Mouse (Mus musculus): ENCODE data around the gene Akap13. TPM values are rescaled to one million over a fixed set of nuclear protein-coding genes. Genes with fewer than 3 reads are reported as not detected.

Gene Akap13
- polyA plus RNA-seq, 1 experiment from 2014 or later, result 66.3 TPM

DNA sequence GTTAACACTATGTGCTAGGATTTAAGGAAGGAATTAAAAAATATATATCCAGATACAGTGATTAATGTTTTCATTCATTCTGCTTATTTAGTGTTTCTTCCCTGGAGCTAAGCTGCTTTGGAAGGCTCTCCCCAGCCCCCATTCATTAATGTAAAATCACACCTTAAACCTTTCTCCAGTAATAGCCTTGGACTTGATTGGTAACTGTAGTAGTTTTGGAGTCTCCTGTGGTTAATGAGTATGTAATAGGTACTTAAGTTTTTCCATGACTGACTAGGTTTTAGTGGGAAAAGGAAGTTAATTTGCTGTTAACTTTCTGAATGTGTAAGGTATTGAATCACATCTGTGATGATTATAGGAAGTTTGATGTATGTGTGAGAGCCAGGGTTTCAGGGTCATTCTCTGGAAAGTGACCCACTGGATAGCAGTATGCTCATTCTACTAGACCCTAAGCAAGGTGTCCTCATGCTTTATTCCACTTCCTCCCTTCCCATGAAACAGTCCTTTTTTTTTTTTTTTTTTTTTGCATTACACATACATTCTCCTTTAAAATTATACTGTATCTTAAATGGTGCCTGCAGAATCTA, 19.3 kb downstream of the Akap13 start:
- peaks cover 34% of the 10 kb centered on the region; the same call in 1 of the 2 replicates for H3K79me2 ChIP-seq (ENCODE audit: inconsistent target)
- H3K27ac ChIP-seq, result no peak overlapping the region
- no peak overlapping the region for H3K4me3 ChIP-seq (ENCODE audit: inconsistent target)
- H3K36me3 ChIP-seq (ENCODE audit: inconsistent target), result no peaks in the 10 kb centered on the region

DNA sequence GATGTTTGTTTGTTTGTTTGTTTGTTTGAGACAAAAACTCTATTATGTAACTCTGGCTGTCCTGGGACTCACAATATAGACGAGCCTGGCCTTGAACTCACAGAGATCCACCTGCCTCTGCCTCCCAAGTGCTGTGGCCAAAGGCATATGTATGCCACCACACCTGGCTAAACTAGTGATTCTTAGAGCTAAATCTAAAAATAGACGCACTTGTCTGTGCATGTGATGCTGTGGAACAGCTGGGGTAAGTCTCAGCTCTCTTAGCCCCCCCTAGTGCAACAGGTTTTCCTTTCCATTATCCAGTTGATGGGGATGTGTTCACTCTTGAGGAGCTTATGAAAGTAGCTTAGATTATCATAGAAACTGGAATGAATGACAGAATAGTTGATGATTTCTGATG, 22.7 kb downstream of the Akap13 start:
- 86% methylated on average over 2 of the region's 2 CpGs for WGBS (ENCODE audit: missing documents)
- Histone ChIP-seq H3K36me3 (ENCODE audit: inconsistent target) (no peaks in the 10 kb centered on the region), H3K4me3 (ENCODE audit: inconsistent target) (no peak overlapping the region), H3K79me2 (ENCODE audit: inconsistent target) (peaks cover 16% of the 10 kb centered on the region; the same call in 1 of the 2 replicates), H3K27ac (no peak overlapping the region)

DNA sequence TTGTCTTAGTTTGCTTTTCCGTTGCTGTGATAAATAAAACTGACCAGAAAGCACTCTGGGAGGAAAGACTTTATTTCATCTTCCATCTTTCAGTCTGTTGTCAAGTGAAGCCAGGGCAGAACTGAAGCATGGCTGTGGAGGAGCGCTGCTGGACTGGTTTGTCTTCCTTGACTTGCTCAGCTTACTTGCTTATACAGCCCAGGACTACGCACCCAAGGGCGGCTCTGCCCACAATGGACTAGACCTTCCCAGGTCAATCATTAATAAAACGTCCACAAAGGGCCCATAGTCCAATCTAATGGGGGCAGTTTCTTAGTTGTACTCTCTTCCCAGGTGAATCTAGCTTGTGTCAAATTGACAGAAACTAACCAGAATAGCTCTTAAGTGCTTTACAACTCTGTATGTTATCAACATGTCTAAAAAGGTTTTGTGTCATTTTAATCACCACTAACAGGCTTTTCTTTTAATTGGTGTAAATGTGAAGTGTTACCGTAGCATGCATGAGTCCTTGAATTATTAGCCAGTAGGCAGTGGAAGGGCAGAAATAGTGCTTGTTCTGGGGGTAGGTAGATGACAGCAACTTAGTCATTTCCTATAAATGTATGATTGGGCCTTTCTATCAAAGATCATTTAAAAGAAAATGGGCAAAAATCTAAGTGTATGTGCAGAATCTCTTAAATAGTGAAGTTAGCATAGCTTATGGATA, 25.5 kb downstream of the Akap13 start:
- Histone ChIP-seq H3K27ac (no peak overlapping the region), H3K36me3 (ENCODE audit: inconsistent target) (no peaks in the 10 kb centered on the region), H3K4me3 (ENCODE audit: inconsistent target) (no peak overlapping the region), H3K79me2 (ENCODE audit: inconsistent target) (no peaks in the 10 kb centered on the region; the same call in 1 of the 2 replicates)
- WGBS (ENCODE audit: missing documents), result 96% methylated on average over 6 of the region's 6 CpGs

GRCm38 (mm10) chr7:75486031-75486430, 30.7 kb downstream of the Akap13 start:
- H3K79me2 ChIP-seq (ENCODE audit: inconsistent target), result no peaks in the 10 kb centered on the region
- no peak overlapping the region for H3K4me3 ChIP-seq (ENCODE audit: inconsistent target)
- no peak overlapping the region for H3K27ac ChIP-seq
- 56% methylated on average over 2 of the region's 2 CpGs for WGBS (ENCODE audit: missing documents)
- no peaks in the 10 kb centered on the region for H3K36me3 ChIP-seq (ENCODE audit: inconsistent target)

GRCm38 (mm10) chr7:75495941-75496441, 40.7 kb downstream of the Akap13 start:
- 86% methylated on average over 3 of the region's 3 CpGs for WGBS (ENCODE audit: missing documents)
- H3K36me3 ChIP-seq (ENCODE audit: inconsistent target), result no peaks in the 10 kb centered on the region
- no peak overlapping the region for H3K27ac ChIP-seq

DNA sequence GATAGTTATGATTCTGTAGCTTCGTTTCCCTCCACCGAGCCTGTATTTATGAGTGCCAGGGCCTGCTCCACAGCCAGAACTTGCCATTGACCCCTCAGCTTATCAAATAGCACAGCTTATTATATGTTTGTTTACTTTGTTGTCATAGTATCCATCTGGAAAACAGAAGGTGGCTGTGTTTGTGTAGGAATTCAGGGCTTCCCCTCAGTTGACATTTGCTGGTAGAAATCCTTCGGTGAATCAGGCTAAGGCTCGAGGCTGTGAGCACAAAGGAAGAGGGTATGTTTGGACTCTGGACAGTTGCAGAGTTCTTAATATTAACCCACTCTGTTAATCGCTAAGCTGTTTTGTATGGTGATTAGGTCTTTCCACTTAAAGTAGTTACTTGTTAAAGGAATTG, 43.3 kb downstream of the Akap13 start:
- H3K4me3 ChIP-seq (ENCODE audit: inconsistent target), result no peak overlapping the region
- 92% methylated on average over 4 of the region's 5 CpGs for WGBS (ENCODE audit: missing documents)
- no peaks in the 10 kb centered on the region; the same call in 1 of the 2 replicates for H3K79me2 ChIP-seq (ENCODE audit: inconsistent target)
- H3K27ac ChIP-seq, result no peak overlapping the region
- no peaks in the 10 kb centered on the region for H3K36me3 ChIP-seq (ENCODE audit: inconsistent target)

More at GRCm38 (mm10) chr7:75495941-75496441, 40.7 kb downstream of the Akap13 start:
- Histone ChIP-seq H3K4me3 (ENCODE audit: inconsistent target) (no peak overlapping the region), H3K79me2 (ENCODE audit: inconsistent target) (no peaks in the 10 kb centered on the region; the same call in 1 of the 2 replicates)

GRCm38 (mm10) chr7:75499271-75499670, 43.9 kb downstream of the Akap13 start:
- Histone ChIP-seq H3K36me3 (ENCODE audit: inconsistent target) (no peaks in the 10 kb centered on the region), H3K27ac (no peak overlapping the region), H3K4me3 (ENCODE audit: inconsistent target) (no peak overlapping the region), H3K79me2 (ENCODE audit: inconsistent target) (no peaks in the 10 kb centered on the region; the same call in 1 of the 2 replicates)
- WGBS (ENCODE audit: missing documents), result 80% methylated on average over 7 of the region's 7 CpGs

GRCm38 (mm10) chr7:75500164-75500563, 44.8 kb downstream of the Akap13 start:
- Histone ChIP-seq H3K27ac (no peak overlapping the region), H3K4me3 (ENCODE audit: inconsistent target) (no peak overlapping the region)
- WGBS (ENCODE audit: missing documents), result 53% methylated on average over 4 of the region's 4 CpGs

GRCm38 (mm10) chr7:75500793-75501192, 45.5 kb downstream of the Akap13 start:
- Histone ChIP-seq H3K79me2 (ENCODE audit: inconsistent target) (no peaks in the 10 kb centered on the region; the same call in 1 of the 2 replicates), H3K4me3 (ENCODE audit: inconsistent target) (no peak overlapping the region), H3K36me3 (ENCODE audit: inconsistent target) (no peaks in the 10 kb centered on the region), H3K27ac (no peak overlapping the region)
- 43% methylated on average over 4 of the region's 4 CpGs for WGBS (ENCODE audit: missing documents)

More at GRCm38 (mm10) chr7:75500164-75500563, 44.8 kb downstream of the Akap13 start:
- Histone ChIP-seq H3K79me2 (ENCODE audit: inconsistent target) (no peaks in the 10 kb centered on the region; the same call in 1 of the 2 replicates), H3K36me3 (ENCODE audit: inconsistent target) (no peaks in the 10 kb centered on the region)

- Histone ChIP-seq H3K27ac (no peak overlapping the region), H3K36me3 (ENCODE audit: inconsistent target) (no peaks in the 10 kb centered on the region), H3K79me2 (ENCODE audit: inconsistent target) (no peaks in the 10 kb centered on the region), H3K4me3 (ENCODE audit: inconsistent target) (no peak overlapping the region)
- 100% methylated on average over 2 of the region's 2 CpGs for WGBS (ENCODE audit: missing documents)
These were observed 49.2 kb downstream of the Akap13 start for GRCm38 (mm10) chr7:75504524-75504923.

GRCm38 (mm10) chr7:75506628-75507027, 51.3 kb downstream of the Akap13 start:
- Histone ChIP-seq H3K4me3 (ENCODE audit: inconsistent target) (no peak overlapping the region), H3K27ac (no peak overlapping the region), H3K79me2 (ENCODE audit: inconsistent target) (no peaks in the 10 kb centered on the region), H3K36me3 (ENCODE audit: inconsistent target) (no peaks in the 10 kb centered on the region)
- WGBS (ENCODE audit: missing documents), result 96% methylated on average over 4 of the region's 4 CpGs

DNA sequence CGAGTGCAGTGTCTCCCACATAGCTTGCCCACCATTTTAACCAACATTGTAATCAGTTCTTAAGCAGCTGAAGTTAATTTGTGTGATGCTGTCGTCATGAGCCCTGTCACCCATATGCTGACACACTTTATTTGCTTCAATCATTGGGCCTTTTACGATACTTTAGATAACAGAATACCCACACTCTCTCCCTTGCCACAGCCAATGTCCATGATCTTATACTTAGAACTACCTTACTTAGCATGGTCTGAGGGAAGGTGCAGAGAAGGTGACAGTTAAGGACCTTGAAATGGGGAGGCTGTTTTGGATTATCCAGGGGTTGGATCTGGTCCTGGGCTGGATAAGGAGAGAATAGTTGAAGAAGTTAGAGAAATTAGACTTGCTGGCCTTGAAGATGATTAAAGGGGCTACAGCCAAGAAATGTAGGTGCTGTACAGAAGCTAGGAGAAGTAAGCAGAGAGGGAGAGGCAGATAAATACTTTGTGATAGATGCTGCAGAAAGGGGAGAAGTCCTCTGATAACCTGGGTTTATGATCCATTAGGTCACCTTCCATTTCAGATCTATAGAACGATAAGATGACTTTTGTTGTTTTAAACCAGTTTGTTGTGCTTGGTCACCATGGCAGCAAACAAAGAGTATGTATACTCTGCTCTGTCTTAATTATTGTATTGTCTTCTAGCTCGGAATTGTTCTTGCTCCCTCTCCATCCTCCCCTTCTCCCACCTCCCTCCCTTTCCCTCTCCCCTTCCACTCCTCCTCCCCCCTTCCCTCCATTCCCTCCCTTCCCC, 53.9 kb downstream of the Akap13 start:
- H3K79me2 ChIP-seq (ENCODE audit: inconsistent target), result peaks cover 3% of the 10 kb centered on the region; the same call in 1 of the 2 replicates
- 98% methylated on average over 4 of the region's 5 CpGs for WGBS (ENCODE audit: missing documents)
- no peak overlapping the region for H3K4me3 ChIP-seq (ENCODE audit: inconsistent target)
- no peak overlapping the region for H3K27ac ChIP-seq
- no peaks in the 10 kb centered on the region for H3K36me3 ChIP-seq (ENCODE audit: inconsistent target)

GRCm38 (mm10) chr7:75515472-75515871, 60.1 kb downstream of the Akap13 start:
- H3K4me3 ChIP-seq (ENCODE audit: inconsistent target), result no peak overlapping the region
- 88% methylated on average over 6 of the region's 6 CpGs for WGBS (ENCODE audit: missing documents)
- H3K36me3 ChIP-seq (ENCODE audit: inconsistent target), result no peaks in the 10 kb centered on the region
- no peak overlapping the region for H3K27ac ChIP-seq
- peaks cover 3% of the 10 kb centered on the region; the same call in 1 of the 2 replicates for H3K79me2 ChIP-seq (ENCODE audit: inconsistent target)

DNA sequence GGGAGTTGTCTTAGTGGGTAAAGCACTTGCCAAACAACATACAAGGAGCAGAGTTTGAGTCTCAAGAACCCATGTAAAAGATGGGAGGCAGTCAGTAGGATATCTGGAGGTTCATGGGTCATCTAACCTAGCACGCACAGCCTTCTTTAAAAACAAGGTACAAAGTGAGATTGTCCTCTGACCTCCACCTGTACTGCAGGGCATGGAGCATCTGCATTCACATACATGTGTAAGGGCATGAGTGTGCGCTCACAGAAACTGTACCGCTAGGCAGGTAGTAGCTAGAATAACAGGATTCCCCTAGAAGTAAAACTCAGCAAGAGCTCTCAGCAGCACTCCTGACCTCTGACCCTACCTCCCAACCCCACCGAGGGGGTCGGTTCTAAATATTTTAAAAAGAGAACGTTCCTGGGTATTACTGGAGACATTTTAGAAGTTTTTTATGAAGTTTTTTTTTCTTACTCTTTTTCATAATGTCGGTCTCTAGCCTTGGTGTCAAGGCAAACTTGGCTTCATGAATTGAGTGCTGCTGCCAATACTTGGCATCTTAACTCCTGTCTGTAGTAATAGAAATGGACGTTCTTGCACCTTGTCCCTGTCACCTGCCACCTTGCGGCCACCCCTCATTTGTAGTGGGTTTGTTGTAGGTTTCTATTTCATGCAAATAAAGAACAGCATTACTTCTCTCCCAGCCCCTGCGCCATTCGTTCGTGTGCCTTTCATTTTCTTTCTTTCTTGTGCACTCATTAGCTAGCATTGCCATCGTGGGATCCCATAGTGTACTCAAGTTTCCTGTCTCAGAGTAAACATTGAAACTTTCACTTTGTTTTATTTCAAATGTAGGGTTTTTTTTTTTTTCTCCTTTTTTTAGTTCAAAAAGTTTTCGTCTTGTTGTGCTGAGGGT, 61.6 kb downstream of the Akap13 start:
- no peaks in the 10 kb centered on the region for H3K36me3 ChIP-seq (ENCODE audit: inconsistent target)
- H3K79me2 ChIP-seq (ENCODE audit: inconsistent target), result peaks cover 3% of the 10 kb centered on the region; the same call in 1 of the 2 replicates
- no peak overlapping the region for H3K4me3 ChIP-seq (ENCODE audit: inconsistent target)
- 88% methylated on average over 13 of the region's 14 CpGs for WGBS (ENCODE audit: missing documents)
- H3K27ac ChIP-seq, result no peak overlapping the region

All from macrophage (primary cell).